Mouse (Mus musculus): ENCODE results near the gene Cyp51. TPM values are rescaled to one million over a fixed set of nuclear protein-coding genes. Genes with fewer than 3 reads are reported as not detected.

Cyp51 gene
- total RNA-seq, 2 experiments from 2014 or later: 64.8 to 79.6 TPM

DNA sequence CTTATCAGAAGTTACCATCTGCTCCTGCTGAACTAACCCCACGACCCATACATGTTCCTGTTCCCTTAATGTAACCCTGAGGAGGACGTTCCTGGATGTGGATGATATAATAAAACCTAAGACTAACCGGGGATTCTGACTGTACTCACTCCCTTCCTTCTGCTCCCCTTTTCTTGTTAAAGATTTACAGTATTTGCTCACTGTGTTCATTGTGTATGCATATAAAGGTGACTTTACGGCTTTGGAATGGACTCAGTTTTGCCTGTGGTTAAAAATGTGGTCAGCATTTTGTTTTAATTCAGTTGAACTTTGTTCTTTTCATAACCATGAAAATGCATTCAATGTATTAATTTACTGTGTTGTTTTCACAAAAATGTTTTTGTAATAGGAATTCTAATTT, 72.7 kb downstream of the Cyp51 start:
- no peak for DNase-seq (ENCODE audit: low spot score in 2 of 2)

Other genes with a start within 250 kb of the Cyp51 start
- gene Mterf1a, start 210.8 kb downstream of the Cyp51 start, total RNA-seq (2021): 10 to 100 TPM in 1 of 2 experiments, 1 to 10 TPM in 1; 7.4 to 10.2 TPM
- gene Akap9, start 176.7 kb downstream of the Cyp51 start, total RNA-seq (2021): 10 to 100 TPM; 64.1 to 68.1 TPM
- gene Mterf1b, start 87.6 kb upstream of the Cyp51 start, total RNA-seq (2021): 1 to 10 TPM; 2.0 to 5.6 TPM

All from layer of hippocampus, postnatal 14 days (tissue).